Mouse (Mus musculus): ENCODE results near the gene T2. TPM values are rescaled to one million over a fixed set of nuclear protein-coding genes. Genes with fewer than 3 reads are reported as not detected.

The T2 gene
- total RNA-seq, 2 experiments from 2014 or later: not detected

DNA sequence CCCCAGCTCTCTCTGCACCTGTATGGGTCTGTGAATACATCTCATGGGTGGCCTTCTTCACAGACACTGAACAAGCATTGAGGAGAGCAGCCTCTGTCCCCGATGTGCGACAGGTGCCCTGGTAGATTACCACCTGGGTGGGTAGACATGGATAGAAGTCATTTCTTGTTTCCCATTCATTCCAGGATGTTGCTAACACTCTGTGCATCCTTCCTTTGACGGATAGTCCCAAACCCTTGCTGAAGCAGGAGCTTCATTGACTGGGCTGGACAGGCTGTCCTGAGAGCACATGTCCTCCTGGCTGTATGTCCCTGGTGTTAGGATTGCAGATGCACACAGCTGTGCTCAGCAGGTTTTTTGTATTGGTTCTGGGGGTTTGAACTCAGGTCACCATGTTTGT lies 112.0 kb downstream of the T2 start:
- DNase-seq (ENCODE audit: low spot score in 2 of 2): no peak

- peak; percentile 72 to 81 for DNase-seq (ENCODE audit: low spot score in 2 of 2)
These were observed 113.0 kb downstream of the T2 start for GRCm38 (mm10) chr17:8468716-8469344.

Other genes with a start within 250 kb of the T2 start
- gene Gm49673, start 208.2 kb upstream of the T2 start, total RNA-seq (2021): under 1 TPM in 1 of 2 experiments, not detected in 1; 0.20 TPM
- 10 to 100 TPM; 19.3 to 22.2 TPM for gene Rnaset2a, start 207.9 kb upstream of the T2 start, total RNA-seq (2021)
- 10 to 100 TPM; 25.3 to 30.2 TPM for gene Fgfr1op, start 190.5 kb upstream of the T2 start, total RNA-seq (2021)
- not detected for gene Ccr6, start 119.9 kb upstream of the T2 start, total RNA-seq (2021)
- 100 to 1,000 TPM; 157 to 162 TPM for gene Mpc1, start 73.1 kb upstream of the T2 start, total RNA-seq (2021)
- gene Sft2d1, start 44.9 kb upstream of the T2 start, total RNA-seq (2021): 10 to 100 TPM; 25.0 to 29.1 TPM
- under 1 TPM; 0.12 to 0.18 TPM for gene Prr18, start 18.5 kb upstream of the T2 start, total RNA-seq (2021)
- under 1 TPM; 0.25 to 0.36 TPM for gene T, start 78.4 kb downstream of the T2 start, total RNA-seq (2021)
- 1 to 10 TPM; 7.5 to 8.4 TPM for gene Pde10a, start 169.4 kb downstream of the T2 start, total RNA-seq (2021)
- gene Gm17087, start 211.0 kb downstream of the T2 start, total RNA-seq (2021): not detected

Data from gastrocnemius, postnatal 4 days (tissue).